Mouse (Mus musculus) bone marrow, adult 2 months (tissue): ENCODE measurements around the gene Lima1.

Source experiments
- CTCF ChIP-seq: fragments of 200-500 bp; IDR thresholded peaks from 2 replicates; pipeline ENCODE4 v1.5.1; 2011; ENCODE audit warnings: low read length, control low read depth; ENCODE audit not compliant: control insufficient read depth, insufficient read depth
- POLR2A ChIP-seq: fragments of 200-500 bp; IDR thresholded peaks from 2 replicates; pipeline ENCODE4 v1.6.1; 2011; ENCODE audit warnings: low read depth, mild to moderate bottlenecking, control low read depth, low read length, borderline replicate concordance; ENCODE audit not compliant: control insufficient read depth

- TF ChIP-seq CTCF, result no peak
- no peak for TF ChIP-seq POLR2A
These were observed 8.6 kb downstream of the Lima1 start for GRCm38 (mm10) chr15:99866450-99867221.
